Mouse (Mus musculus) embryo, embryonic 10.5 days (tissue): Measurements from ENCODE around the gene Cog7.

Experiments
- DNase-seq: peaks from one replicate; pipeline ENCODE4 v3.0.0-alpha.2; 2015; ENCODE audit warnings: low spot score

Cog7 gene

DNA sequence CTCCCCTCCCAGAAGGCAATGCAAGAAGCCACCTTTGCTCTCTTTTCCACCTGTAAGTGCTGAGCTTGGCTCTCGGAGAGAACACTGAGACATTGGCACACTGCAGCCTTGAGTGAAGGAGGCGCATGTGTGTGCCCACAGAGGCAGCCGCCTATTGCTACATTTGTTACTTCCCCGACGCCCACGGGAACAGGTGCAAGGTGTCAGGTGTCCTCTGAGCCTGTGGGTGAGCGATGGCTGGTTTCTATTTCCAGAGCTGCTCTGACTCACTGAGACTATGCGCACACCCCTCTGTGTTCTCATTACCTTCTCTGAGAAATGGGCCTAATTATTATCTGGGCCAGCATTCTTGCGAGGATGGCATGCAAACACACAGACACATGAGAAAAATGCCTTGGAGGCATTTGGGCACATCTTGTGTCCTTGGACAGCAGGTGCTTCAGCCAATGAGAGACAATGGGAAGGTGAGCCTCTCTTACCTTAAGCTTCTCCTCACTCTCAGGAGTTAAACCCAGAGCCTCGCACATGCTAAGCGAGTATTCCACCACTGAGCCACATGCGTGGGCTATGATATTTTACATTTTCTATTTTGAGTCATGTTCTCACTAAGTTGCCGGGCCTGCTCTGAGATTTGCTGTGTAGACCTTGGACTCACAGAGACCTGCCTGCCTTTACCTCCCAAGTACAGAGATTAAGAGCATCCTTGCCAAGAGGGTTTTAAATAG lies 90.7 kb downstream of the Cog7 start:
- DNase-seq: no peak

DNA sequence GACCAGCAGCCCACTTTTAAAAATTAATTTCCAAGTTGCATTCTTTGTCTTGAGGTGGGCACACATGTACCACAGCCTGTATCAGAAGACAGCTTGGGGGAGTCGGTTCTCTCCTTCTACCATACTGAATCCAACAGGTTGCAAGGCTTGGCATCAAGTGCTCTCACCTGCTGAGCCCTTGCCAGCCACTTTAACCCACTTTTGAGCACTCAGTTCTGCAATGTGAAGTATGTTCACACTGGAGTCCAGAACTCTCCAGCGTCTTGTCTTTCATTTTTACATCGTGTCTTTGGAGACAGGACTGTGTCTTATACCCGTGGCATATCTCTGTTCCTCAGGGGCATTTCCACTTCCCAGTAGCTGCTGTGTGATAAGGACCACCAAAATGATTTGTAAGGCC lies 101.3 kb downstream of the Cog7 start:
- DNase-seq: no peak

DNA sequence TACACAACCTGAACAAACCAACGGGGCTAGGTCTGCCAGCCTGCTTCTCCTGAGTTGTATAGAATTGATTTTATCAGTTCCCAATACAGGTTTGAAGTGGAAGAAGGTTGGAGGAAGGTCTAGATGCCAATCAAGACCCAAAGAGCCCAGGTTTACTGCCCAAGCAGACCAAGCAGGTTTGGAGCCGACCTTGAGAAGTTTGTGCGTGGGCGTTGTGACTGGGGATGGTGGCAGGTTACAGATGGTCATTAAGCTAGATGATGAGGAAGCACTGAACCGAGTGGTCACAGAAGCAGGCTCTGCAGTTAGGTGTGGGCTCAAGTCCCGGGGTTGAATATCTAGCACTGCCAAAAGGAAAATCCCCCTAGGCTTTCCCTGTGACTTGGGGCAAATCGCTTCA lies 106.7 kb downstream of the Cog7 start:
- DNase-seq: no peak

DNA sequence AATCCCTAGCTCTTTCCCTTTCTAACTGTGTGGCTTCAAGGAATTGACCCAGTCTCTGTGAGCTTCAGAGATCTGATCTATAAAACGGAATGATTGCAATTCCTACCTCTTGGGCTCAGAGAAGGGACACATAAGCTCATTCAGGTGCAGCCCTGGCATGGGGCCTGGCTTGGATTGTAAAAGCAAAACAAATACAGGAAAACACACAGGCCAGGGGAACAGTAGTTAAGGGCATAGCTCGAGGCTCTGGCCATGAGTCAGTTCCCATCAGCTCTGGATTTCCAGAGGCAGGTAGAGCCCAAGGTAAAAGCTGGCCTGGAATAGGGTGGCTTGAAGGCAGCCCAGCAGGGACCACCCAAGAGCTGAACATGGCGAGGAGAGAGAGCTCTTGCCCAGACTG lies 107.5 kb downstream of the Cog7 start:
- no peak for DNase-seq

DNA sequence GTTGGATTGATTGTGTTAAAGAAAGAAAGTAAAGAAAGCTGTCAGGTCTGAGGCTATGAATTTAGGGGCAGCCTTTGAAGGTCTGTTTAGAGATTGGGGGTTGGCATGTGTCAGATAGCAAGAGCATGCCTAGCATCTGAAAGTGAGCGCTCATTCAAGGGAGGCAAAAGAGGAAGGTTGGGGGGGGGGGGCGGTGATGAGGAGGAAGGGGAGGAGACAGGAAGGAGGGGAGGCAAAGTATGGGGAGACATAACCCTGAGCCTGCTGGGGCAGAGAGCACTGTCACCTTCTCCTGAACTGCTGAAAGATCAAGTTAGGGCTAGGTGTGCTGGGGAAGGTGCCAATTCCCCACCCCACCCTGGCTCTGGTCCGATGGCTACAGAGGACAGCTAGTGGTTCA lies 109.9 kb downstream of the Cog7 start:
- DNase-seq: no peak

DNA sequence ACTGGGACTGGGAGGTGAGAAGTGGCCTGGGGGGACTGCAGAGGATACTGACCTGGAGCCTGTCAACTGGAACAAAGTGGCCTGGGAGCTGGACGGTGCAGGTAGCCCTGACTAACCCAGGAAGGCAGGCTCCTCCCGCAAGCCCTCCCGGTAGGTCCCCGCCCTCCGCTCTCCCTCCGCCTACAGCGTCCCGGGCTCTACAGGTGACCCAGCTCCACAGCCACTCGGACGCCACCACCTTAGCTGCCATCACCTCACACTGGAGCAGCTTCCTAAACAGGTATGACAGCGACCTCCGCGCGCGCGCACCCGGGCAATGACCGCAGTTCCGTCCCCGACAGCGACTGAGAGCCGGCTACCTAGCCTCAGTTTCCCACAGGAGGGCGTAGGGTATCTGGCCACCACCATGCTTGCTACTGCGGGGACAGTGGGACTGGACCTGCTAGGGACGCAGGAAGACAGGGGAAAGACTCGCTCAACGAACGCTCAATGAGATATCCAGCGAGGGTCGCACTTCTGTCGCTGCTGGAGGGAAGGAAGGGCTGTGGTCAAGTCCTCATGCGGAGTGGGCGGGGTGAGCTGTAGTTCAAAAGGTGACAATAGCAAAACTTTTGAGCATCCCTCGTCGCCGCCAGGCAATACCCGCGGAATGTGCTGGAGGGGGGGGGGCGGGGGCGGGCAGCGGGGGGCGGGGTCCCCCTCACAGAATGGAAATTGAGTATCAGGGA lies 116.5 kb downstream of the Cog7 start, which contains the start of gene Scnn1b:
TSS of gene Scnn1b (plus strand) at position 181 of the 728 bp plus-strand sequence.
- DNase-seq: peak; percentile 34

DNA sequence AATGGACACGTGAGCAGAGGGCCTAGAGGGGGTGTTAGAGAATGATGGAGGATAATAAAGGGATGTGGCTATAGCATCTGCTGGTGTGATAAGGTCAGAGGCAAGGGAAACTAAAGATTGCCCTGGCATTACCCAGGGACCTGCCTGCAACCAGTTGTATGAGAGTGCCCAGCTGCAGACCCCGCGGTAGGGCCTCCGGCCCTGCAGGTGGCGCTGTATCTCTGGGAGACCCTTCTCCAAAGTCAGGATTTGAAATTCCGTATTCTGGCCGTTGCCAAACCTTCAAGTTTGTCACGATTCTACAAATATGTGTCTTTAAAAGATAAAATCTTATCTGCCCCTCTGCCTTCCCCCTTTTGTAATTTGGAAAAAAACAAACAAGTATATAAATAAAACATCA lies 122.6 kb downstream of the Cog7 start:
- DNase-seq: no peak

DNA sequence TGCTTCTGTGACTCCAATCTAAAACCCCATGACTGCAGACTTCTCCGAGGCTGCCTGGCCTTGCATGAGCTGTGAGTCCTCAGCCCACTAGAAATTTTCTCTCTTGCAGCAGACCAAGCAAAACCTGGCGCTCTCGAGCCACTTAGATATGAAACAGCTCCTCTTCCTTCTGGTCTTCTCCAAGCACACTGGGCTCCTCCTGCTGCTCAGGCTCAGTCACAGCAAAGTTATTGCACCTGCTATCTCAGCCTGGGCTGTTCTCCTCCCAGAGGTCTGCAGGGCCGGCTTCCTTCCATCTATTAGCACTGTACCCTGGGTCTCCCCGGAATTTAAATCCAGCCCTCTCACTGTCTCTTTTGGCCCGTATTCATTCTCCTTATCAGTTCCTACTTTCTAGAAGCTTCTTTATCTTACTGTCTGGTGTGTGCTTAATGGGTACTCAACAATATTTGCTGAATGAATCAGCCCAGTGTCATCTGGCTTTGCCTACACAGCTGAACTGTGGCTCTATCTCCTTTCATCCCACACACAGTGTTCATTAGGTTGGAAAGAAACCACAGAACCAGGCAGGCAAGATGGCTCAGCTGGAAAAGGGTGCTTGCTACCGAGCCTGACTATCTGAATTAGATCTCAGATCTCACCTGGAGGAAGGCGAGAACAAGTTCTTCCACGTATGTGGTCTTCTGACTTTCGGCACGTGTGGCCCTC lies 124.2 kb downstream of the Cog7 start:
- no peak for DNase-seq

DNA sequence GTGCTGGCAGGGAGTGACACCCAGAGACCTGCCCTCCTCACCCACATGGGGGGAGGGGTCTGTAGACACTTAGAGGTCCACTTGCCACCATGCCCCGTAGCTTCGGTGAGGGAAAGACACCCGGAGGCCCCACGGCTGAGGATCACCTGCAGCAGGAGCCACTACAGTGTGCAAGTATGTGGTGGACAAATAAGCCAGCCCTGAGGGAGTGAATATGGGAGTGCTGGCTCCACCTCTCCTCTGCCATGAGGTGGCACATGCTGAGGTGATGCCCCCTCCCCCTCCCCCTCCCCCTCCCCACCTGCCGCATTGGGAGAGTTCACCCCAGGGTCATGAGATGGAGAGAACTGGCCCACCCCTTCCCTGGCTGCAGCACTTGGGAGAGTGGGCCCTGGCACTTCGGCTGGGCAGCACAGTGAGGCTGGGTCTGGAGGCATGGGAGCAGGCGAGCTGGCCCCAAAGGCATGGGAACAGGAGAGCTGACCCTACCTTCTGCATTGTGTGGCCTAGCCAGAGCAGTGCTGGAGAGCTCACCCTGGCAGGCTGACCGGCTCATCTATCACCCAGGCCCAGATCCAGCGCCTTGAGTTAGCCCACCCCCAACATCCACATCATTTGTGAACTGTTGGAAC lies 132.9 kb downstream of the Cog7 start:
- no peak for DNase-seq

DNA sequence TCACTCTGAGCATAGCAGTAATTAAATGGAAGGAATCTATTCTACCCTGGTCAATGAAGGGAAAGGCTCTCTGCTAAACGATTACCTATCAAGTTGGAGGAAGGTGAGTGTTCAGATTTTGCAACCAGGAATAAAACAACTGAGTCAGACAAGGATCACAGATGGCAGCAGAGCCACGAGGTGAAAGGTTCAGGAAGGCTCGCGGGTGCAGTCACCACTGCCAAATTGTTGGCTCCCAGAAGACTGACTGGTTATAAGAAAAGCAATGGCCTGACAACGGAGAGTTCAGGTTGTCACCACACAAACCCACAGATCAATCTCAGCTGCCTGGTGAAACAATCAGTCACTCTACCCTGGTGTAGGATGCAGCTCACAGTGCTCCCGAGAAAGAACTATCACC lies 135.5 kb downstream of the Cog7 start:
- no peak for DNase-seq

DNA sequence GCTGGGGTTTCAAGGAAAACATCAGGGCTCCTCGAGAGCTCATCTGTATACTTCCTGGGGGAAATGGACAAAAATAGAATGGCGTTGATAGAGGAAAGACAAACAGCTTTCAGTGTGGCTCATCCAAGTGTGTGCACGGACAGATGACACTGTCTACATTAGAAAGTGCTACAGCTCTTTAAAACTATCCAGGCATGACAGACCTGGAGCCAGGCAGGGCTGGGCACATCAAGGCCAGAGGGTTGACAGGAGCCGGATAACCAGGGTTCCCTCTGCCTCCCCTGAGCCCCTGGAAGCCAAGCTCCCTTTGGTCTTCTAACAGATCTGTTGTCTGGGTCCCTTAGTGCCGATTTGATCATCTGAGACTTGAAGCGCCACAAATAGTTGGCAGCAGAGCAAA lies 139.3 kb downstream of the Cog7 start:
- no peak for DNase-seq

DNA sequence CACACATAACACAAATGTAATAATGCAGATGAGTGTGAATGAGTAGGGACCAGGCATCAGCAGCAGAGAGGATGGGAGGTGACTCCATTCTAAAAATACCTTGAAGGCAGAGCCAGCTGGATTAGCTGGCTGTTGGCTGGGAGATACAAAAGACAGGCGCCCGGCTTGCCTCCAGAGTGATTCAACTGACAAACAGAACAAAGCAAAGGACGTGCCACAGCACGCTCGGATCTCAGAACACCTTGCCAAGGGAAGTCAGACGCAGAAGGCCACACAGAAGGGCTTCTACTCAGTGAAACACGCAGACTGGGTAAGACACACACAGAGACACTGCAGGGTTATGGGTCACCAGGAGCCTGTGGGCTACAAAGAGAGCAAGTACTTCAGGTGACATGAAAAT lies 140.7 kb downstream of the Cog7 start:
- DNase-seq: no peak

DNA sequence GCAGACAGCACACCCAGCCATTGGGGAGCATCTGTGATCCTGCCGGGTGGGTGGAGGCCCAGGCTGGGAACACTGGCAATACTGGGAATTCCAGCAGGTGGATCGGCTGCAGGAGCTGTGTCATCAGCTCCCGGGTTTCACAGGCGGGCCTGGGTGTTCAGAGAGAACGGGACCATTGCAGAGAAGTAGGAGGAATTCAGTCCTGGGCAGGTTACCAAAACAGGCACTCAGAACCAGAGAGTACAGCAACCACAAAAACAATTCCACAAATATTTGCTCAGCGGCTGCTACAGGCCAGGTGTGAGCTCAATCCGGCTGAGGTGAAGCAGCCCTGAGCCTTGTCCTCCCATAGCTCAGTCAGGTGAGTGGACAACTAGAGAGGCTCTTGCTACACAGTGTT lies 144.7 kb downstream of the Cog7 start:
- no peak for DNase-seq

DNA sequence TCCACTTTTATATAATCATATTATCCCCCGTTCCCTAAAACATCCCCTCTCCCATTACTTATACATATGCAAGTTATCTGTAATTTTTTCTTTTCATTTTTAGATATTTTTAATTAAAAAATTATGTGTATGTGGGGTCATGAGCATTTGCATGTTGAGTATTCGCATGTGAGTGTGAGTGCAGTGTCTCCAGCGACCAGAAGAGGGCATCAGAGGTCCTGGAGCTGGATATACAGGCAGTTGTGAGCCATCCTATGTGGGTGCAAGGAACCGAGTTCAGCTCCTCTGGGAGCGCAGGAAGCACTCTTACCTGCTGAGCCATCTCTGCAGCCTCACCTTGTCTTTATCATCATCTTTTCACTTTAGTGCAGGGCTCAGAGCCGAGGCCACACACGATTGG lies 146.1 kb downstream of the Cog7 start:
- DNase-seq: no peak
